Comparison of ENCODE assay signal across 17 mouse cellular contexts in genomic region chr12:9752079-9752450, GRCm38 (mm10).
"Had no signal": no experiment of that assay in that cellular context is flagged by ENCODE, and none has a peak within 500 bp of the region (broad histone marks: within the 10 kb centered on the region; RNA-seq: fewer than 3 reads in every experiment).

No protein-coding gene starts in this region.

- H3K9ac ChIP-seq: limb, embryonic 15.5 days; liver, embryonic 12.5 days; lung, embryonic 14.5 days; midbrain, embryonic 15.5 days; neural tube, embryonic 12.5 days had no signal

- H3K4me2 ChIP-seq: limb, embryonic 15.5 days; liver, embryonic 12.5 days; lung, embryonic 14.5 days; midbrain, embryonic 11.5 days; midbrain, embryonic 15.5 days; neural tube, embryonic 12.5 days had no signal

- H3K4me3 ChIP-seq: left cerebral cortex, adult 2 months; limb, embryonic 15.5 days; liver, embryonic 12.5 days; midbrain, embryonic 15.5 days; neural tube, embryonic 12.5 days had no signal

- H3K9me3 ChIP-seq: limb, embryonic 15.5 days; liver, embryonic 12.5 days; midbrain, embryonic 15.5 days; neural tube, embryonic 12.5 days had no signal

- H3K4me1 ChIP-seq: liver, embryonic 12.5 days; midbrain, embryonic 15.5 days; neural tube, embryonic 12.5 days had no signal

- H3K36me3 ChIP-seq: limb, embryonic 15.5 days; liver, embryonic 12.5 days; midbrain, embryonic 15.5 days; neural tube, embryonic 12.5 days had no signal

- H3K27me3 ChIP-seq: liver, embryonic 12.5 days; midbrain, embryonic 15.5 days; neural tube, embryonic 12.5 days had no signal

- DNase-seq: kidney, adult 8-10 months; kidney, postnatal 36 days; lung, embryonic 14.5 days; lung, postnatal 10 days; lung, postnatal 4 days; right cerebral cortex, postnatal 4 days; spleen, adult 18-20 months; thymus, adult 2 months; thymus, postnatal 25 days had no signal

- ATAC-seq: intestine, postnatal 0 days; liver, embryonic 12.5 days; midbrain, embryonic 15.5 days had no signal

- H3K27ac ChIP-seq: kidney, postnatal 0 days; left cerebral cortex, adult 2 months; liver, embryonic 12.5 days; midbrain, embryonic 15.5 days; neural tube, embryonic 12.5 days had no signal
